Mouse (Mus musculus) megakaryocyte, embryonic 14.5 days (primary cell): Measurements from ENCODE around the gene Rora.

Source experiments
- FLI1 ChIP-seq: IDR thresholded peaks from 2 replicates; pipeline ENCODE4 v1.6.1; 2012; ENCODE audit warnings: low read length, inconsistent platforms, mixed read lengths
- GATA1 ChIP-seq: IDR thresholded peaks from 3 replicates; pipeline ENCODE4 v1.6.1; 2012; ENCODE audit warnings: mixed read lengths, low read length, inconsistent platforms, borderline replicate concordance

DNA sequence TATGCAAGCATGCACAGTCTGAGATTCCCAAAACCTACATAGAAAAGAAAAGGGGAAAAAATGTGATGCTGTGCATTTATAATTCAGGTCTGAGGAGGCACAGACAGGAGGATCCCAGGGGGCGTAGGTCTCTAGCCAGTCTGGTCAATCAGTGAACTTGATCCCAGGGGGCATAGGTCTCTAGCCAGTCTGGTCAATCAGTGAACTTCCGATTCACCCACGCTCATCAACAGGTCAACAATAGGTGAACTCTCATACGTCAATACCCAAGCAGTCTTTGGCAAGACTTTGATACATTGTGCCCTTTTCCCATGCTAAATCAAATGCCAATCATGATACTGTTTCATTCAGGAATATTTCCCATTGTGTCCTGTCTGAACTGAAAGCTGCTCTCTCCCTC, 530.3 kb downstream of the Rora start:
- TF ChIP-seq GATA1 (no peak), FLI1 (no peak)
